Mouse (Mus musculus) intestine, embryonic 14.5 days (tissue): ENCODE results near the gene Insl3. TPM values are rescaled to one million over a fixed set of nuclear protein-coding genes. Genes with fewer than 3 reads are reported as not detected.

ENCODE experiments used
- ATAC-seq: fragments of 200-750 bp; cut with Nextera tagmentation; replicated peaks from 2 replicates; pipeline ENCODE4 v1.8.0; 2017; ENCODE audit warnings: low read depth, moderate number of reproducible peaks, moderate TSS enrichment, moderate library complexity; ENCODE audit not compliant: low FRiP score, low TSS enrichment
- DNase-seq: peaks from one replicate; pipeline ENCODE4 v3.0.0-alpha.2; 2018; ENCODE audit warnings: low spot score
- H3K27ac ChIP-seq: fragments of 300-500 bp; sonication (generic); 2 replicates; pipeline ENCODE4 v1.5.1; 2014; ENCODE audit warnings: low read depth, mild to moderate bottlenecking, control low read depth
- H3K27me3 ChIP-seq: fragments of 300-500 bp; sonication (generic); replicated peaks from 2 replicates; pipeline ENCODE4 v1.6.1; 2014; ENCODE audit warnings: low read length, control low read depth; ENCODE audit not compliant: control insufficient read depth, insufficient read depth
- H3K36me3 ChIP-seq: fragments of 300-500 bp; sonication (generic); 2 replicates; pipeline ENCODE4 v1.6.1; 2014; ENCODE audit warnings: low read length, control low read depth; ENCODE audit not compliant: control insufficient read depth, insufficient read depth
- H3K4me1 ChIP-seq: fragments of 300-500 bp; sonication (generic); replicated peaks from 2 replicates; pipeline ENCODE4 v1.6.1; 2014; ENCODE audit warnings: low read length, control low read depth, mixed read lengths; ENCODE audit not compliant: control insufficient read depth, insufficient read depth
- H3K4me2 ChIP-seq: fragments of 300-500 bp; sonication (generic); 2 replicates; pipeline ENCODE4 v1.6.1; 2014; ENCODE audit warnings: low read length
- H3K4me3 ChIP-seq: fragments of 300-500 bp; sonication (generic); 2 replicates; pipeline ENCODE4 v1.5.1; 2014; ENCODE audit warnings: low read depth, low read length, control low read depth, mixed read lengths
- H3K9ac ChIP-seq: fragments of 300-500 bp; sonication (generic); 2 replicates; pipeline ENCODE4 v1.6.1; 2014; ENCODE audit warnings: mild to moderate bottlenecking, low read length
- H3K9me3 ChIP-seq: fragments of 300-500 bp; sonication (generic); 2 replicates; pipeline ENCODE4 v1.6.1; 2016; ENCODE audit warnings: low read length, control low read depth; ENCODE audit not compliant: control insufficient read depth
- WGBS: fragments of 180-500 bp; shearing (Covaris S2); extraction: QIAGEN DNeasy Blood & Tissue Kit; methylation state at CpG from one replicate; pipeline ENCODE4 v1.1.7; 2014; 5-methylcytosine and 5-hydroxymethylcytosine counted together
- polyA plus RNA-seq: library from polyadenylated mRNA; unstranded; fragments of >200 nt; fragmentation: Nextera tagmentation; extraction: Ambion mirVana; gene quantifications from 2 replicates; pipeline ENCODE4 v1.2.1, GENCODE M21; 2014

The Insl3 gene
- polyA plus RNA-seq, 1 experiment from 2014 or later = 1.4 TPM

DNA sequence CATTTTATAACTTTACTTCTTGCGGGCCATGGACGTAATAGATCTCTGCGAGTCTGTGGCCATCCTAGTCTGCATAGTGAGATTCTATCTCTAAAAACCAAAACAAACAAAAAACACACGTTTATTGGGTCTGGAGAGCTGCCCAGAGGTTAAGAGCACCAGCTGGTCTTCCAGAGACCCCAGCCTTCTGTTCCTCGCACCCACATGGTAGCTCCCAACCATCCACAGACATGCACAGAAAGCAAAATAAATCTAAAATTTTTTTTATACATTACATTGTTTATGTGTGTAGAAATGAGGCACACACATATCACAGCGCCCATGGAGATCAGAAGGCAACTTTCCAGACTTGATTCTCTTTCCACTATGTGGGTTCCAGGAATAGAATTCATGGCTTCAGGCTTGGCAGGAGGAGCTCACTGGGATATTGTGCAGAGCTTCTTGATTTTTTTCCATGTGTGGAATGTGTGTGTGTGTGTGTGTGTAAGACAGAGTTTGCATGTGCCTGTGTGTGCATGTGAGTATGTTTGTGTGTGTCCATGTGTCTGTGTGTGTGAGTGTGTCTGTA is 16.8 kb upstream of the Insl3 start:
- no peak for DNase-seq
- peak overlapping the region; percentile 6; the same call in 1 of the 2 replicates for H3K9ac ChIP-seq
- H3K36me3 ChIP-seq = no peaks in the 10 kb centered on the region
- peaks cover 22% of the 10 kb centered on the region for H3K27me3 ChIP-seq
- 49% methylated on average over 6 of the region's 6 CpGs for WGBS
- H3K4me2 ChIP-seq = peak overlapping the region; percentile 98
- H3K27ac ChIP-seq = no peak overlapping the region
- 0 out of 2 replicates have a peak overlapping the region, but pooled peaks have one; percentile 46 for H3K4me3 ChIP-seq
- H3K4me1 ChIP-seq = peaks cover 20% of the 10 kb centered on the region
- no peak for ATAC-seq
- H3K9me3 ChIP-seq = no peaks in the 10 kb centered on the region

DNA sequence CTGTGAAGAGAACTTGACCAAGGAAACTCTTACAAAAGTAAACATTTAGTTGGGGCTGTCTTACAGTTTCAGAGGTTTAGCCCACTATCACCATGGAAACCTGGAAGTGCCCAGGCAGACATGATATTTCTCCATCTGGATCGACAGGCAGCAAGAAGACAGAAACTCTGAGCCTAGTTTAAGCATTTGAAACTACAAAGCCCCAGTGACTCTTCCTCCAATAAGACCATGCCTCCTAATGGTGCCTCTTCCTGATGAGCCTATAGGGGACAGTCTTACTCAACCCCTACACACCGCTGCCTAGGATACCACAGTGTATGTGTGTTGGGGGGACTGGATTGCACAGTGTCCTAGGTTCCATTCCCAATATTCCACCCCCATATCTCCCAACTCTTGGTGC is 14.9 kb upstream of the Insl3 start:
- no peak overlapping the region for H3K4me3 ChIP-seq
- no peak for ATAC-seq
- no peak overlapping the region for H3K27ac ChIP-seq
- H3K27me3 ChIP-seq = peaks cover 33% of the 10 kb centered on the region
- no peak overlapping the region for H3K9ac ChIP-seq
- no peak overlapping the region for H3K4me2 ChIP-seq
- no peak for DNase-seq
- 67% methylated on average over 2 of the region's 2 CpGs for WGBS
- H3K36me3 ChIP-seq = no peaks in the 10 kb centered on the region
- no peaks in the 10 kb centered on the region for H3K9me3 ChIP-seq
- H3K4me1 ChIP-seq = peaks cover 12% of the 10 kb centered on the region; the same call in 1 of the 2 replicates

DNA sequence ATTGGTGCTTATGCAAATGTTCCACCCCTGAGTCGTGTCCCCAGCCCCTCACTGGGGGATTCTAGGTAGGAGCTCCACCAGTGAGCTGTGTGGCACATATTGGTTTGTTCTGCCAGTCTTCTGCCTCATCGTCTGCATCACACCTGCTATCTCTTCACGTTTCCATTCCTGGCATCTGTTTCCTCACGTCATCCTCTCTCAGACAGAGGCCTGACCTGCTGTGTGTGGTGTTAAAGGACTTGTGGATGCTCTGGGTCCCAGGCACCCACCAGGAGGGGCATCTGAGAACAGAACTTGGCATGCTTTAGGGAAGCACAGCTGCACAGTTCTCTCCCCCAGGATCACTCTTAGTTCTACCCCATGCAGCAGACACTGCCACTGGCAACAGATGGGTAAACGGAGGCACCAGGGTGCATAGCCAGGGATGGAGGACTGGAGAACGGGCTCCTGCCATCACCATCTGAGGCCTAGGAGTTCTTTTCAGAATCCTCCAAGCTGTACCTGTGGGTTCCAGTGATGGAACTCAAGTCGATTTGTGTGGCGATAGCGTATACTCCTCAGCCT is 13.5 kb upstream of the Insl3 start:
- Histone ChIP-seq H3K4me2 (peak overlapping the region; percentile 77), H3K27ac (no peak overlapping the region), H3K27me3 (peaks cover 41% of the 10 kb centered on the region), H3K9me3 (no peaks in the 10 kb centered on the region), H3K4me3 (peak overlapping the region; percentile 67), H3K36me3 (no peaks in the 10 kb centered on the region), H3K4me1 (peaks cover 8% of the 10 kb centered on the region; the same call in 1 of the 2 replicates), H3K9ac (no peak overlapping the region; the same call in 1 of the 2 replicates)
- DNase-seq (no peak), ATAC-seq (no peak)
- WGBS = 38% methylated on average over 9 of the region's 9 CpGs

DNA sequence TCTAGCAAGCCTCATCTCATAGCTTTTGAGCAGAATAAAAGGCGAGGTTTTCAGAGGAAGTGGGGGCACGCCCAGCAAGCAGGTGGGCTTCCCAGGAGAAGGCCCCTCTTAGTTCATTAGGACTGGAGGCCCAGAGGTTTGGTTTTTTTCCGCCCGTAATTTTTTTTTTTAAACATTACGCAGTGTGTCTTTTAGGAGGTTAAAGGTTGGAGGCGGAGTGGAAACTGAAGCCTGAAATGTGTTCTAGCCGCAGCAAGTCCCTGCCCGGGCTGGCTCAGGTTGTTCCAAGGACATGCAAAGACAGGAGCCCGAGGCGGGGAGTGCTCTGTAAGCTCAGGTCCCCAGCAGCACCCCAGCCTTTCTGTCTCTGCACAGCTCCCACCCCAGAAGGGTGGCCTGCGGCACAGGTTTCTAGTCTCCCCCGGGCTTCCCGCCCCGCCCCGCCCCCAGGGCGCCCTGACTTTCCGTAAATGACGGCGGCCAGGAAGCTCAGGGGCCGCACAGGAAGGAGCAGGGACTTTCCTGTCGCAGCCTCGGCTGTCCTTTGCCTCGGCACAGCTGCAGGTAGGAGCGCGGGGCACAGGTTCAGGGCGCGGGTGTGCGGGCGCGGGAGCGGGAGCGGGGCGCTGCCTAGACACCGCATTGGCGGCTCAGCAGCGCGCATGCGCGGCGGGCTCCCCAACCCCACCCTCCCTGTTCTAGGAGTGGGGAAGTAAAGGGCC is 12.8 kb upstream of the Insl3 start, which contains the start of gene Jak3:
Gene Jak3, plus strand, starts transcription at position 277 of the 722 bp plus-strand sequence.
- H3K27me3 ChIP-seq = peaks cover 42% of the 10 kb centered on the region
- H3K4me3 ChIP-seq = peak within 1 kb of the TSS; percentile 67
- ATAC-seq = peak; percentile 32
- H3K27ac ChIP-seq = peak within 1 kb of the TSS; percentile 40; the same call in 1 of the 2 replicates
- no peaks in the 10 kb centered on the region for H3K36me3 ChIP-seq
- peak; percentile 89 for DNase-seq
- peak within 1 kb of the TSS; percentile 60 for H3K9ac ChIP-seq
- H3K9me3 ChIP-seq = no peaks in the 10 kb centered on the region
- H3K4me1 ChIP-seq = peaks cover 8% of the 10 kb centered on the region; the same call in 1 of the 2 replicates
- 4% methylated on average over 37 of the region's 40 CpGs for WGBS
- H3K4me2 ChIP-seq = peak within 1 kb of the TSS; percentile 77

DNA sequence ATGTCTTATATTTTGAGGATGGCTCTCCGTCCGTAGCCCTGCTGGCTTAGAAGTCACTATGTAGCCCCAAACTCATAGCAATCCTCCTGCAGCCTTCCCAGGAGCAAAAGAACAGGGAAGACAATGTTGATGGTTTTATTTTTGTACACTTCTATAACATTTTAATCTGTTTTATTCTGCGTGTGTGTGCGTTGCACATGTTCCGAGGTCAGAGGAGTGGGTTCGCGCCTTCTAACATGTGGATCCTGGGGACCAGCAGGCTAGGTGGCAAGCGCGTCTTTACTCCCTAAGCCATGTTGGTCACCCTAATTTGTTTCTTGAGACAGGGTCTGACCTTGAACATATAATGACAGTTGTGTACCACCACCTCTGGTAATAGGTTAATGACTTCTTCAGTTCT is 12.2 kb upstream of the Insl3 start:
- H3K4me3 ChIP-seq = peak overlapping the region; percentile 67
- H3K9me3 ChIP-seq = no peaks in the 10 kb centered on the region
- H3K27ac ChIP-seq = peak overlapping the region; percentile 40; the same call in 1 of the 2 replicates
- 55% methylated on average over 9 of the region's 9 CpGs for WGBS
- H3K4me1 ChIP-seq = peaks cover 8% of the 10 kb centered on the region; the same call in 1 of the 2 replicates
- ATAC-seq (no peak), DNase-seq (no peak)
- peaks cover 48% of the 10 kb centered on the region for H3K27me3 ChIP-seq
- no peaks in the 10 kb centered on the region for H3K36me3 ChIP-seq
- peak overlapping the region; percentile 77 for H3K4me2 ChIP-seq
- H3K9ac ChIP-seq = peak overlapping the region; percentile 60

DNA sequence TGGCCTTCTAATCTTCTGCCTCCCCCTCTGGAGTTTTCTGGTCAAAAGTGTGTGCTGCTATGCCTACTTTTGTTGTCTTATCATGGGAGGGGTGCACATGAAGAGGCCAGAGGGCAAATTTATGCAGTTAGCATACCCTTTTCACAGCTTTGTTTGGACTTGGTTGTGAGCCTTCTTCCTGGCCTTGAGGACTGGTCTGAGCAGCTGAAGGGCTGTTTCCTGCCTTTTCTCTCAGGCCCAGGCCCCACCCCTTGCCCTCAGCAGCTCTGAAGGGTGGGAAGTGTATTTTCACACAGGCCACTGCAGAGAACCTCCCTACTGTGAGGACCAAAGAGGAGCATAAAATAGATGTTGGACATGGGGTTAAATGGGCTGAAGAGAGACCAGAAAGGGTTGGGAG is 11.5 kb upstream of the Insl3 start:
- Histone ChIP-seq H3K9ac (no peak overlapping the region), H3K27me3 (peaks cover 56% of the 10 kb centered on the region), H3K4me1 (0 out of 2 replicates have a peak, but pooled peaks cover 3% of the 10 kb centered on the region), H3K4me2 (no peak overlapping the region), H3K4me3 (no peak overlapping the region), H3K36me3 (no peaks in the 10 kb centered on the region), H3K9me3 (no peaks in the 10 kb centered on the region), H3K27ac (no peak overlapping the region)
- DNase-seq (no peak), ATAC-seq (no peak)

DNA sequence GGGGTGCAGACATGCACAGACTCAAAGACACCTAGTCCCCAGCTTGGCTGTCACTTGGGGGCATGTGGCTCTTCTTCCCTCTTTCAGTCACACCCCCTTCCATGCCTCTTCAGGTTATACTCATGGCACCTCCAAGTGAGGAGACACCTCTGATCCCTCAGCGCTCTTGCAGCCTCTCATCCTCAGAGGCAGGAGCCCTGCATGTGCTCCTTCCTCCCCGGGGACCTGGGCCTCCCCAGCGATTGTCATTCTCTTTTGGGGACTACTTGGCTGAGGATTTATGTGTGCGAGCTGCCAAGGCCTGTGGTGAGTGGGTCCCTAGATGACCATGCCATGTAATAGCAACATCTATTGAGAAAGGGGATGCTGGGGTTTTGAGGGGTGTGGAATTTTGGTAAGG is 10.8 kb upstream of the Insl3 start:
- H3K27me3 ChIP-seq = peaks cover 62% of the 10 kb centered on the region

DNA sequence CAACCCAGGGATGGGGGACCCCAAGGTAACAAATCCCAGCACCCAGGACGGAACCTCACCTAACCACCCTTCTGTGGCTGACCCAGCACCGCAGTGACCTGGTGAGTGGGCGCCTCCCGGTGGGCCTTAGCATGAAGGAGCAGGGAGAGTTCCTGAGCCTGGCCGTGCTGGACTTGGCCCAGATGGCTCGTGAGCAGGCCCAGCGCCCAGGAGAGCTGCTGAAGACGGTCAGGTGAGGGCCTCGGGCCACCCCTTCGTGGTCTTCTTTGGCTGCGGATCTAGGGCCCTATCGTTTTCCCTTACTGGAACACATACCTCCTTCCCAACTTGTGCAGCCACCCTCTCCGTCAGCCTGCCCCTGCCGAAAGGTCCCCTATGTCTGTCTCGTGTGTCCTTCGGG is 9.9 kb upstream of the Insl3 start:
- no peak for ATAC-seq
- Histone ChIP-seq H3K4me3 (0 out of 2 replicates have a peak overlapping the region, but pooled peaks have one; percentile 15), H3K4me2 (peak overlapping the region; percentile 49), H3K9me3 (no peaks in the 10 kb centered on the region), H3K36me3 (no peaks in the 10 kb centered on the region), H3K27me3 (peaks cover 71% of the 10 kb centered on the region), H3K27ac (no peak overlapping the region), H3K9ac (no peak overlapping the region), H3K4me1 (0 out of 2 replicates have a peak, but pooled peaks cover 3% of the 10 kb centered on the region)
- no peak for DNase-seq
- 27% methylated on average over 16 of the region's 16 CpGs for WGBS

More for the DNA sequence above, 10.8 kb upstream of the Insl3 start:
- H3K4me1 ChIP-seq = 0 out of 2 replicates have a peak, but pooled peaks cover 3% of the 10 kb centered on the region
- 62% methylated on average over 4 of the region's 4 CpGs for WGBS
- no peak overlapping the region for H3K4me2 ChIP-seq
- no peaks in the 10 kb centered on the region for H3K9me3 ChIP-seq
- no peaks in the 10 kb centered on the region for H3K36me3 ChIP-seq
- no peak overlapping the region for H3K4me3 ChIP-seq
- no peak overlapping the region for H3K27ac ChIP-seq
- no peak for ATAC-seq
- no peak for DNase-seq
- no peak overlapping the region for H3K9ac ChIP-seq
